Mouse (Mus musculus): ENCODE data around the gene Tmem175. TPM values are rescaled to one million over a fixed set of nuclear protein-coding genes. Genes with fewer than 3 reads are reported as not detected.

Gene Tmem175
- total RNA-seq, 2 experiments from 2014 or later = 8.7 to 18.7 TPM

DNA sequence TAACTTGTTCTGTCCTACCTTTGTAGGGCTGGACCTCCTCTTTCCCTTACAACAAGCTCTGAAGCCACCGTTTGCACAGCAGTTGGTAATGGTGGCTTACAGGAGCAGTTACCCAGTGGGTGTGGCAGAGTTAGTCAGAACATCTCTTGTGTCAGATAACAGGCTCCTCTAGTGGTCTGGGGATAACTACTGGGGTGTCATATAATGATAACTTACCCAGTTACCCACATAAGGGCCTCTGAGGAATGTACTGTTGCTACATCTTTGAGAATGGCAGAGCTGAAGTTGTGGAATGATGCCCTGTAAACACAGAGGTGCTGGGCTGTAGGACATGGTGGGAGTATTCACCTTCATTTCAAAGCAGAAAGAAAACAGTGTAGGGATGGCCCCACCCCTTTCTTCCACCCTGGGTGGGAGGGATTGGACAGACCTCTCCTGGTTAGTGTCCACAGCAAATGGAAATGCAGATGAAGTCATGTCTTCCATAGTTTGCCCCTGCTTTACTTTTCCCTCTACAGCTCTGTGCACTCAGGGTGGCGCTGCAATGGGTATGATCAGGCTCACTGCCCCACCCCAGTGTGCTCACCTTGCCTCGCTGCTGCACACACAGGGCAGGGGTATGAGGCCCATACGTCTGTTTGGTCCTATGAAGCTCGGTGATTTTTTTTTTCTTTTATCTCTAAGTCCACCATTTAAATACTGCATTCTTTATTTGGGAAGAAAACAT, 47.4 kb downstream of the Tmem175 start:
- ATAC-seq (ENCODE audit: poor library complexity, severe bottlenecking) = no peak

DNA sequence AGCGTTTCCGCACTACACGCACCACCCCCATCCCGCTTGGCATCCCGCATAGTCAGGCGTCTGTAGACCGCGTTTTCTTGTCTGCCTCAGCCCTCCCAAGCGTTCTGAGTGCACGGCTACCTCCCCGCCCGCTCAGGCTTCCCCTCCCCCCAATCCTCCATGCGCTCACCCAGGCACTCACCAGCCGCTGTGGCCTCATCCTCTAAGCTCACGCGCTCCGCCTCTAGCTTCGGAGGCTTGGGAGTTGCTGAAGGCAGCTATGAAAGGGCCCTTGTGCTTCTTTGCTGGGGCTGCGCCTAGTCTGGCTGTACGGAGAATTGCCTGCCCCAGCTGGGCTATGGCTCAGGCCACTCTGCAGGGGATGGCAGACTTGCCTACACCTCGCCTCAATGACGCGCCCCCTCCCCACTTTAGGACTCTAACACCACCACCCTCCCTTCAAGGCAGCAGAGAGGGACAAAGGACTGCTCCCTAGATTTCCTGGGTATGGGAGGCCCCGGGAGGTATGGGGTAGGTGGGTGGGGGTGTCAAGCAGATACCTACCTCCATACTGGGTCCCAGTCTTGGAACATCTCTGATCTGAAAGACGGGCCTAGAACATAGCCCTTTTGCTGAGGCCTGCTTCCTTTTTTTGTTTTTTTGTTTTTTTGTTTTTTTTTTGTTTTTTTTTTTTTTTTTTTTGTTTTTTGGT, 48.2 kb downstream of the Tmem175 start:
- ATAC-seq (ENCODE audit: poor library complexity, severe bottlenecking) = no peak

DNA sequence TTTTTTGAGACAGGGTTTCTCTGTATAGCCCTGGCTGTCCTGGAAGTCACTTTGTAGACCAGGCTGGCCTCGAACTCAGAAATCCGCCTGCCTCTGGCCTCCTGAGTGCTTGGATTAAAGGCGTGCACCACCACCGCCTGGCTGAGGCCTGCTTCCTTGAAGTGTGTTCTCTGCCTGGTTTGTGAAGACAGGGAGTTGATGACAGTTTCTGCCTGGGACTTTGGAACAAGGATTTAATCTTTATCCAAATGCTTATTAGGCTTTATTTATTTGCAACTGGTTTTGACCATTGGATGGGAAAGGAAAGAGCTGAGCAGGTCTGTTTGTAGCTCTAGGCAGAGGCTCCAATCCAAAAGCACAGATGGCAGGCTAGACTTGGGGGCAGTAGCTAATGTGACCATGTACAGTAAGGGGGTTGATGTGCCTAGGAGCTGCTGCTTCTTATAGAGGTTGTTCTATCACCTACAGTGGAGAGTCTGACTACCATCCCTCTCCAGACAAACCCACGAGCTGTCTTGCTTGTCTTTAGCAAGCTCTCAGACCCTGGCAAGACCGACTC, 48.8 kb downstream of the Tmem175 start:
- no peak for ATAC-seq (ENCODE audit: poor library complexity, severe bottlenecking)

DNA sequence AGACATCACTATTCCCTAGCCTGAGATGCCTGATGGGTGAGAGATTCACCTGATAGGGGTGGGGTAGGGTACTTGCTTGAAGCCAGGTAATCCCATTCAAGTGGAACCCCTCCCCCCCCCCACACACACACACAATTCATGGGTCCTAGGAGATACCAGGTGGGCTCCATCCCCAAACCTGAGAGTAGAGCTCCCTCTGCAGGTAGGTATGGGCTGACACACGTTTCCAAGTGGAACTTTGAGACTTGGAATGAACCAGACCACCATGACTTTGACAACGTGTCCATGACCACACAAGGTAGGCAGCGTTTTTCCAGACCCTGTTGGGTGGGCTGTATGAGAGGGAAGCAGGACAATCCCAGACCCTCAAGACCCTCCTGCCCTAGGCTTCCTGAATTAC, 50.3 kb downstream of the Tmem175 start:
- no peak for ATAC-seq (ENCODE audit: poor library complexity, severe bottlenecking)

DNA sequence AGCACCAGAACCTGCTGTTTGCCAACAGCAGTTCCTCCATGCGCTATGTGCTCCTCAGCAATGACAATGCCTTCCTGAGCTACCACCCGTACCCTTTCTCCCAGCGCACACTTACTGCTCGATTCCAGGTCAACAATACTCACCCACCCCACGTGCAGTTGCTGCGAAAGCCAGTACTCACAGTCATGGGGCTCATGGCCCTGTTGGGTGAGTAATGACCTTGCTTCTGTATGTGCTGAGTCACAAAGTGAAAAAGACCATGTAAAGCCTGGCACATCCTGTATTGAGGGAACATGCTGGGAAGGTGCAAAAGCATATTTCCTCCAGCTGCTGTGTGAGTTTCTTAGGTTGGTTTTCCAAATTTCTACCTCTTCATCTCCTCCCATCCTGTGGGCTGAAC, 51.3 kb downstream of the Tmem175 start:
- no peak for ATAC-seq (ENCODE audit: poor library complexity, severe bottlenecking)

DNA sequence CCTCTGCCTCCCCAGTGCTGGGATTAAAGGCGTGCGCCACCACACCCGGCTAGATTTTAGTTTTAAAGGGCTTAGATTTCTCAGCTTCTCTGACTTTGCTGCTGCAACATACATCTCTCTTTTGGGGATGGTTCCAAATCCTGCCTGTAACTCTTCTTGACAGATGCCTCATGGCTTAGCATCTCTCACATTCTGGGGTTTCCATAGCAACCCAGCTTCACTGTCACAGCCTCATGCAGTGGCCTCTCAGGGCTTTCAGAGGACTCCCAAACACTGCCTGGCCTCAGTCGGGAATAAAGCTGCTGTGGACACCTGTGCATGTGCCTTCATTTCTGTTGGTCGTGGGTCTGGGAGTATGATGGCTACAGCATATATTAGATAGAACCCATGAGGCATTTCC, 59.5 kb downstream of the Tmem175 start:
- ATAC-seq (ENCODE audit: poor library complexity, severe bottlenecking) = no peak

DNA sequence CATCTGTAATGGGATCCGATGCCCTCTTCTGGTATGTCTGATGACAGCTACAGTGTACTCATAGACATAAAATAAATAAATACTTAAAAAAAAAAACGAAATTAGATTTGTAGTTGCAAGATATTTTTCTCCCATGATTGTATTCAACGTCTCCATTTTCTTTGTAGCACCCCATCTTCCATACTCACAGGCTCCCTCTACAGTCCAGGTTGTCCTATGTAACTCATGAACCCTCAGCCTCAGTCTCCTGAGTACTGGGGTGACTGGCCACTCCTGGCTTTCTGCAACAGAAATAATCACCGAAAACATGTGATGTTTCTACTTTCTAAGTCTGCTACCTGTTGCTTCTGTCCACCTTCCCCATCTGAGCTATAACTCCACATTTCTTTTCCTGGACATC, 61.6 kb downstream of the Tmem175 start:
- no peak for ATAC-seq (ENCODE audit: poor library complexity, severe bottlenecking)

DNA sequence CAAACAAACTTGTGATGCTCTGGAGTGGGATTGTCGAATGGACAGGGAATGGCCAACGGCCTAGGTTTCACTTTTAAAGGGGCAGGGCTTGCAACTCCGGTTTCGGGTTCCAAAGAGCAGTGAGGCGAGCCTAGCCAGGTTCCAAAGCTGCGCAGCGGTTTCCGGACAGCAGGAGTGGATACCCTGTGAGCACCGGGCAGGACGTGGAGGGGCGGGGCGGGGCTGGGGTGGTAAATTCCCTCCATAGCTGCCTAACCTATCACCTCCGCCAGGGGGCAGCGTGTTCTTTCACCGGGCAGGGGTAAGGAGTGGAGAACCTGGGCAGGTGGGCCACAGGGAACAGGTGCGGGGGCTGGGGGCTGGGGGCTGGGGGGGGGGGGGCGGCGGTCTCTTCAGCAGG, 62.7 kb downstream of the Tmem175 start, which contains the start of gene Fgfrl1:
TSS of gene Fgfrl1 (plus strand) at position 112 of the 400 bp plus-strand sequence.
- ATAC-seq (ENCODE audit: poor library complexity, severe bottlenecking) = peak; percentile 47

DNA sequence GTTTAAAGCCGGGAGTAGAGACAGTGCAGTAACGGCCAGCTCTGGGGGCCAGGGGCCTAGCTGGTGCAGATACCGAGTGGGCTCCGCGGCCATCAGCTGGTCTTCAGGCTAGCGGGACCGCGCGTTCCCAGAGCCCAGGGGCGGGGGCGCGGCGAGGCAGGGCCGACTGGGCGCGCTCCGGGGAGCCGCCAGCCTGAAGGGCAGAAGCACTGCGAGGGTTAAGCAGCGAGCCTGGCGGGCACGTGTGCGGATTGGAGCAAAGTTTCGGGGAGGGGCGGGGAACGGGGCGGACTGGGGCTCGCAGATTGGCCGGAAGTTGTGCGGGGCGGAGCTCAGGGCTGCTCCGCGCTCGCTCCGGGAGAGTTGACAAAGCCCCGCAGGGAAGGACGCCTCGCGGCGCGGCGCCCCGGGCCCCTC, 64.3 kb downstream of the Tmem175 start:
- peak; percentile 90 for ATAC-seq (ENCODE audit: poor library complexity, severe bottlenecking)

DNA sequence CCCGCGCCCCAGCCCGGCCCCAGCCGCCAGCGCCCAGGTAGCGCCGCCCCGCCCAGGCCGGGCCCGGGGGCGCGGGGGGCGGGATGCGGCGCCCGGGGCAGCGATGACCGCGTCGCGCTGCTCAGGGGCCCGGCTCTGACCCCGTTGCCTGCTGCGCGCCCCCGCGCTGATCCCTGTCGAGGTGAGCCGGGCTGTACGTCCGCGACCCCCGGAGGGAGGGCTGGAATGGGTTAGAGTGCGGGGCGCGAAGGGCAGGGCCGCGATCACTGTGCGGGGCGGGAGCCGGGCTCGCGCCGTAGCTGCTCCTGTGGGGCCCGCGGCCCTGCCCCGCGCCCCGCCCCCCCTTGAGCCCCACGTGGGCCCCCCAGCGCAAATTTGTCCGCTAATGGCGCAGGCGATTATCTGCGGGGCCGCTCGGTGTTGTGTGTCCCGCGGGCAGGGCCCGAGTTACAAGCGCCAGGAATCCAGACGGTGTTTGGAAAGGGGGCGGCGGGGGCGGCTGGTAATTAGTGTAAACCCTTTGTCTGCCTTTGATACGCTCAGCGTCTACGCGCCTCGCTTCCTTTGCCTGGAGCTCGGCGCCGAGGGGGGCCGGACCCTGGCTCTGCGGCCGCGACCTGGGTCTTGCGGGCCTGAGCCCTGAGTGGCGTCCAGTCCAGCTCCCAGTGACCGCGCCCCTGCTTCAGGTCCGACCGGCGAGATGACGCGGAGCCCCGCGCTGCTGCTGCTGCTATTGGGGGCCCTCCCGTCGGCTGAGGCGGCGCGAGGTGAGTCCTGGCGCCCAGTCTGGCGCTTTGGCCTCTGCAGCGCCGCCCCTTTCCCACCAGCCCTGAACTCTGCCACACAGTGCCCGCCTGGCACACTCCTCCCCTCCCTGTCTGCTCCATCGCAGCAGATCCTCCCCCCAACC, 65.0 kb downstream of the Tmem175 start:
- ATAC-seq (ENCODE audit: poor library complexity, severe bottlenecking) = peak; percentile 10; the same call in 1 of the 2 replicates

DNA sequence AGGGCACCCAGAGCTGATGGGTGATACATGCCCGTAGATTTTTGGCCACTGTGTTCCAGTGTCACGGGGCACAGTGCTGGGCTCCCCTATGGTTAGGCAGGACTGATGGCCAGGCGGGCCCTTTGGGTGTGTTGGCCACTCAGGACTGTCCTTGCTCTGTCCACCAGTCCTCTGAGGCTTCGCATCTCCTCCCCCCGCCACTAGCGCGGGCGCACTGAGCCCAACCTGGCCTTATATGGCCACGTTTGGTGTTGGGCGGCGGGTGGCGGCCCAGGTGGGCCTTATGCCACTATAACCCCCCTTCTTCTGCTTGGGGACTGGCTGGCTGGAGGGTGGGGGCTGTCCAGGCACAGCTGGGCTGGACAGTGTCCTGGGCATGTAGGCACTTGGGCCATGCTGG, 66.3 kb downstream of the Tmem175 start:
- ATAC-seq (ENCODE audit: poor library complexity, severe bottlenecking) = no peak

DNA sequence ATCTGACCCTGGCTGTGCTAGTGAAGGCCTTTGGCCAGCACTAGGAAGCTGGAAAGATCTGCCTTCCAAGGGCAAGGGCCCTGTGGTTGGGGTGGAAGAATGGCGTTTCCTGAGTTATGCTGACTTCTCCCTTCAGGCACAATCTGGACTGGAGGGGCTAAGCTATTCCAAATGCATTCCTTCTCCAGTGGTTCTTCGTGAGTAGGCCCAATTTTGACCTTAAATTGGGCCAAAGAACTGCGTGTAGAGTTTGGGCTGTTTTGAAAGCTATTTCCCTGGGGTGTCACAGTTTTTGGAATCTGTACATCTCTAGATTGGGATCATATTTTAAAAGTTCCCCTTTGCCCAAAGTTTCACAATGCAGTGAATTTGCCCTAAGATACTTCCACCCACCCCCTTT, 67.0 kb downstream of the Tmem175 start:
- no peak for ATAC-seq (ENCODE audit: poor library complexity, severe bottlenecking)

DNA sequence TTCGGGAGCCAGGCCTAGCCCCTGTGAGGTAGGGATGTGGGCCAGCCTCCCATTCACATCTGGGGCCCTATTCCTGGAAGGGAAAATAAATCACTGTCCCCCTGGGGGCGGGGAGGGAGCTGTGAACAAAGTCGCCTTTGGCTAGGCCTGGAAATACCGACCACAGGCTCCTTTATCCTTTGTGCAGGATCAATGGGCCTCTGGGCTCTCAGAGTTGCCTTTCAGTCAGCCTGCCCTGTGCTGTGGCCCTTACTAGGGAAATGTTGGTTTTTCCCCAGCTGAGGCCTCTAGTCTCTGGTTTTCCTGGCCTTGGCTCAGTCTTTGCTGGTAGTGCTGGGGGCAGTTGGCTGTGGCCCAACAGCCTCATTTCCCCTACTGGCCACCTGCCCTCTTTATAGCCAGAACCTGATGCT, 67.8 kb downstream of the Tmem175 start:
- ATAC-seq (ENCODE audit: poor library complexity, severe bottlenecking) = no peak

Other genes starting within 250 kb of the Tmem175 start
- not detected in 2 replicates for gene Pde6b, start 241.4 kb upstream of the Tmem175 start, total RNA-seq (2015)
- not detected in 2 replicates for gene Pde6b, start 241.4 kb upstream of the Tmem175 start, total RNA-seq (2017)
- 197 and 209 TPM in 2 replicates for gene Atp5k, start 195.3 kb upstream of the Tmem175 start, total RNA-seq (2015)
- gene Atp5k, start 195.3 kb upstream of the Tmem175 start, total RNA-seq (2017) = 132 and 217 TPM in 2 replicates
- 8.7 and 9.5 TPM in 2 replicates for gene Mfsd7a, start 180.9 kb upstream of the Tmem175 start, total RNA-seq (2015)
- gene Mfsd7a, start 180.9 kb upstream of the Tmem175 start, total RNA-seq (2017) = 15.2 and 21.7 TPM in 2 replicates
- 13.0 and 16.5 TPM in 2 replicates for gene Pcgf3, start 168.5 kb upstream of the Tmem175 start, total RNA-seq (2015)
- 9.5 and 13.5 TPM in 2 replicates for gene Pcgf3, start 168.5 kb upstream of the Tmem175 start, total RNA-seq (2017)
- 0.34 TPM in 1 of 2 replicates, not detected in the other for gene Cplx1, start 79.7 kb upstream of the Tmem175 start, total RNA-seq (2015)
- gene Cplx1, start 79.7 kb upstream of the Tmem175 start, total RNA-seq (2017) = not detected in 2 replicates
- 78.9 and 80.8 TPM in 2 replicates for gene Gak, start within 50 bp of the Tmem175 start, total RNA-seq (2015)
- 110 and 120 TPM in 2 replicates for gene Gak, start within 50 bp of the Tmem175 start, total RNA-seq (2017)
- gene Idua, start 30.6 kb downstream of the Tmem175 start, total RNA-seq (2015) = 14.0 and 17.4 TPM in 2 replicates
- 6.3 and 9.9 TPM in 2 replicates for gene Idua, start 30.6 kb downstream of the Tmem175 start, total RNA-seq (2017)
- 5.2 and 5.9 TPM in 2 replicates for gene Dgkq, start 39.9 kb downstream of the Tmem175 start, total RNA-seq (2015)
- gene Dgkq, start 39.9 kb downstream of the Tmem175 start, total RNA-seq (2017) = 6.8 and 15.6 TPM in 2 replicates
- gene Slc26a1, start 45.8 kb downstream of the Tmem175 start, total RNA-seq (2015) = 0.02 and 0.57 TPM in 2 replicates
- 0.04 and 0.77 TPM in 2 replicates for gene Slc26a1, start 45.8 kb downstream of the Tmem175 start, total RNA-seq (2017)
- gene Fgfrl1, start 62.6 kb downstream of the Tmem175 start, total RNA-seq (2015) = 0.16 and 1.1 TPM in 2 replicates
- gene Fgfrl1, start 62.6 kb downstream of the Tmem175 start, total RNA-seq (2017) = 0.12 and 1.0 TPM in 2 replicates
- gene Rnf212, start 145.2 kb downstream of the Tmem175 start, total RNA-seq (2015) = not detected in 2 replicates
- not detected in 2 replicates for gene Rnf212, start 145.2 kb downstream of the Tmem175 start, total RNA-seq (2017)
- not detected in 2 replicates for gene Tmed11, start 165.6 kb downstream of the Tmem175 start, total RNA-seq (2015)
- gene Tmed11, start 165.6 kb downstream of the Tmem175 start, total RNA-seq (2017) = not detected in 2 replicates
- gene Vmn2r8, start 179.1 kb downstream of the Tmem175 start, total RNA-seq (2015) = not detected in 2 replicates
- gene Vmn2r8, start 179.1 kb downstream of the Tmem175 start, total RNA-seq (2017) = not detected in 2 replicates
- not detected in 2 replicates for gene Vmn2r9, start 222.8 kb downstream of the Tmem175 start, total RNA-seq (2015)
- gene Vmn2r9, start 222.8 kb downstream of the Tmem175 start, total RNA-seq (2017) = not detected in 2 replicates